Mouse (Mus musculus): Measurements from ENCODE around the gene Cdk14.
"Not testable (repeated sequence)": the region's sequence is repeated elsewhere in the genome, so short reads cannot be mapped to it uniquely, and the experiment has no call there.

The Cdk14 gene

GRCm38 (mm10) chr5:5260966-5261724, 159.0 kb downstream of the Cdk14 start:
- no peak for DNase-seq

GRCm38 (mm10) chr5:5260309-5260708, 159.8 kb downstream of the Cdk14 start:
- DNase-seq = no peak

GRCm38 (mm10) chr5:5254391-5254790, 165.7 kb downstream of the Cdk14 start:
- DNase-seq = no peak

GRCm38 (mm10) chr5:5253177-5253576, 166.9 kb downstream of the Cdk14 start:
- no peak for DNase-seq

GRCm38 (mm10) chr5:5247671-5248070, 172.4 kb downstream of the Cdk14 start:
- no peak for DNase-seq

- DNase-seq = no peak
Observed at GRCm38 (mm10) chr5:5246534-5247175, 173.5 kb downstream of the Cdk14 start.

GRCm38 (mm10) chr5:5245182-5245581, 174.9 kb downstream of the Cdk14 start:
- no peak for DNase-seq

GRCm38 (mm10) chr5:5243648-5244047, 176.5 kb downstream of the Cdk14 start:
- DNase-seq = no peak

- DNase-seq = no peak
Observed at GRCm38 (mm10) chr5:5242704-5243103, 177.4 kb downstream of the Cdk14 start.

GRCm38 (mm10) chr5:5241088-5241487, 179.0 kb downstream of the Cdk14 start:
- DNase-seq = no peak

- no peak for DNase-seq
Observed at GRCm38 (mm10) chr5:5240121-5240520, 180.0 kb downstream of the Cdk14 start.

- not testable (repeated sequence) for DNase-seq
Observed at GRCm38 (mm10) chr5:5234935-5235334, 185.2 kb downstream of the Cdk14 start.

GRCm38 (mm10) chr5:5226966-5227365, 193.1 kb downstream of the Cdk14 start:
- no peak for DNase-seq

GRCm38 (mm10) chr5:5211780-5212135, 208.4 kb downstream of the Cdk14 start:
- no peak for DNase-seq

GRCm38 (mm10) chr5:5211034-5211779, 208.9 kb downstream of the Cdk14 start:
- no peak for DNase-seq

GRCm38 (mm10) chr5:5208016-5208415, 212.1 kb downstream of the Cdk14 start:
- DNase-seq = no peak

- no peak for DNase-seq
Observed at GRCm38 (mm10) chr5:5206012-5206411, 214.1 kb downstream of the Cdk14 start.

GRCm38 (mm10) chr5:5194562-5195221, 225.4 kb downstream of the Cdk14 start:
- DNase-seq = no peak

GRCm38 (mm10) chr5:5189590-5189989, 230.5 kb downstream of the Cdk14 start:
- no peak for DNase-seq

GRCm38 (mm10) chr5:5185987-5186742, 233.9 kb downstream of the Cdk14 start:
- DNase-seq = no peak

GRCm38 (mm10) chr5:5185521-5185920, 234.6 kb downstream of the Cdk14 start:
- DNase-seq = no peak

- no peak for DNase-seq
Observed at GRCm38 (mm10) chr5:5180711-5181110, 239.4 kb downstream of the Cdk14 start.

- no peak for DNase-seq
Observed at GRCm38 (mm10) chr5:5180311-5180710, 239.8 kb downstream of the Cdk14 start.
